Mouse (Mus musculus): ENCODE measurements at regions not wholly inside any gene's neighbourhood (a gene's known extent, or its start where the extent isn't known, plus 50 kb on each side); places are given as distances from the start of the nearest gene placed in this dataset.

DNA sequence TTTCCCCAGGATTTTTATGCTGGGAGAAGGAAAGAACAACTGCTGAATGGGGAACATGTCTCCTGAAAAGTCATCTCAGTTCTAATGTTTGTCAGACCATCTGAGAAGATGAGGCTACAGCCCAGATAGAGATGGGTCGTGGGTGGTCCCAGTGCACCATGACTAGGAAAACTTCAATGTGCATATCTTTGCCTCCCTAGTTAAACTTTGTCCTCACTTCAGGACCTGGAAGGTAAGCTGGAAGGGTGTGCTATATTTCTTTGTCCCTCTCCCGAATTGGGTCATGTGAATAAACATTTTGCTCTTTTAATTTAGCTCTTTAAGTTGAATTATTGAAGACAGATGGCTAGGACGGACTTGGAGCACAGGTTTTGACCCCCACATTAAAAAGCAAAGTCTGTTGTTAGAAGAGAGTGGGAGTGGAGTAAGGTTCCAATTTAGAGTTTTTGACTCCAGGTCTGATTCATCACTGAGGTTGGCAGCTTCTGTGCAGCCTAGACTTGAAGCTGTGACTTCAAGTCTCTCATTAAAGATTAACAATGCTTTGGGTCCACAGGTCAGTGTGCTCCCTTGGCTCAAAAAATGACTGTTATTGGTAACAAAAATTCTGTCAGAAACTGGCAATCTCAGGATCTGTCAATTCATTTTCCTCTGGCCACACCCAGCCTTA lies 675.8 kb downstream of the Sorcs3 start:
- TF ChIP-seq CTCF (conservative IDR thresholded peaks at IDR 0.05; ENCODE audit: insufficient read depth, insufficient read length, low read depth, low read length), result no peak
- no peak for TF ChIP-seq POLR2A (IDR thresholded peaks at IDR 0.05; ENCODE audit: low read depth, low read length)
